Mouse (Mus musculus) gastrocnemius, postnatal 25 days (tissue): ENCODE results near the gene Nat8f5. TPM values are rescaled to one million over a fixed set of nuclear protein-coding genes. Genes with fewer than 3 reads are reported as not detected.
A peak's percentile ranks its signal among the peaks of the same experiment; 100 is the strongest.
"Not testable (repeated sequence)": the region's sequence is repeated elsewhere in the genome, so short reads cannot be mapped to it uniquely, and the experiment has no call there.

Source experiments
- DNase-seq: peaks from one replicate; pipeline ENCODE4 v3.0.0; 2022
- long read RNA-seq, 2 experiments: library from polyadenylated mRNA; stranded (forward); transcript quantifications; one replicate each; pipeline ENCODE4 v2.0.0; 2021
- total RNA-seq, 2 experiments: library from RNA; stranded (reverse); gene quantifications; 1 replicate in 1 of 2; 2 replicates in 1 of 2; pipeline ENCODE4 v1.2.3; 2021

Nat8f5 gene
- not detected for total RNA-seq
- long read RNA-seq, experiment 1, result 0 reads
- long read RNA-seq, experiment 2, result 0 reads

DNA sequence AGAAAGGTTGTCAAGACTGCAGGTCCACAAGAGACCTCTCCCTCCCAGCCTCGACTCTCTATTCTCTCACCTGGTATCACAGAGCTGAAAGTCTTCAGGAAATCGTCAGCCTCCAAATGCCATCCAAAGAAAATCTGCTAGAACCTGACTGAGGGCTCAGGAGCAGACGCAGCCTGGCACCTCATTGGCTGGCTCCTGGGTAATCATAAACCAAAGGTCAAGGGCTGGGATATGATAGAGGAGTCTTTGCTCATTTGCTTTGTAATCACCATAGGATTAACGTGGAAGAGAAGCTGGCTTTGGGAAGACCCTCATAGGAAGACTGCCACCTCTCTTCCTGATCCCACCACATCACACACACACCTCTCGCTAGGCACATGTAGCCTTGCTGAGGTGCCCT lies at the start of gene Nat8f5, which contains the start of gene Nat8f6:
Nat8f5 (minus strand) TSS at position 136 of the 400 bp plus-strand sequence.
Nat8f6 (minus strand) TSS at position 118 of the 400 bp plus-strand sequence.
- no peak for DNase-seq

DNA sequence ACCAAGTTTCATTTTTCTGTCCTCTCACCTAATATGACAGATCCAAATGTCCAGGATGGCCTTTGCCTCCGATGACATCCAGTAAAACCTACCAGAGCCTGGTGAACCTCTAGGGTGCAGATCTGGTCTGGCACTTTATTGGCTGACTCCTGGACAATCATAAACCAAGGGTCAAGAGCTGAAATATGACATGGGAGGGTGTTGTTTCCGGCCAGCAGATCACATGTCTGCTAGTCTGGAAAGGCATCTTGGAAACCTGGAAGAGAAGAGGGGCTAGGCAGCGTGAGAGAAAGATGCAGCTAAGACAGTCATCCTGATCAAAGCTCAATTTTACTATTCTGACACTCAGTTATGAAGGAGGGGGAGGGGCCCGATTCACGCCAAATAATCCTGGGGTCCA lies 48.2 kb upstream of the Nat8f5 start, which contains the start of gene Nat8f2:
Nat8f2 (minus strand) TSS at position 153 of the 400 bp plus-strand sequence.
- DNase-seq, result not testable (repeated sequence)

DNA sequence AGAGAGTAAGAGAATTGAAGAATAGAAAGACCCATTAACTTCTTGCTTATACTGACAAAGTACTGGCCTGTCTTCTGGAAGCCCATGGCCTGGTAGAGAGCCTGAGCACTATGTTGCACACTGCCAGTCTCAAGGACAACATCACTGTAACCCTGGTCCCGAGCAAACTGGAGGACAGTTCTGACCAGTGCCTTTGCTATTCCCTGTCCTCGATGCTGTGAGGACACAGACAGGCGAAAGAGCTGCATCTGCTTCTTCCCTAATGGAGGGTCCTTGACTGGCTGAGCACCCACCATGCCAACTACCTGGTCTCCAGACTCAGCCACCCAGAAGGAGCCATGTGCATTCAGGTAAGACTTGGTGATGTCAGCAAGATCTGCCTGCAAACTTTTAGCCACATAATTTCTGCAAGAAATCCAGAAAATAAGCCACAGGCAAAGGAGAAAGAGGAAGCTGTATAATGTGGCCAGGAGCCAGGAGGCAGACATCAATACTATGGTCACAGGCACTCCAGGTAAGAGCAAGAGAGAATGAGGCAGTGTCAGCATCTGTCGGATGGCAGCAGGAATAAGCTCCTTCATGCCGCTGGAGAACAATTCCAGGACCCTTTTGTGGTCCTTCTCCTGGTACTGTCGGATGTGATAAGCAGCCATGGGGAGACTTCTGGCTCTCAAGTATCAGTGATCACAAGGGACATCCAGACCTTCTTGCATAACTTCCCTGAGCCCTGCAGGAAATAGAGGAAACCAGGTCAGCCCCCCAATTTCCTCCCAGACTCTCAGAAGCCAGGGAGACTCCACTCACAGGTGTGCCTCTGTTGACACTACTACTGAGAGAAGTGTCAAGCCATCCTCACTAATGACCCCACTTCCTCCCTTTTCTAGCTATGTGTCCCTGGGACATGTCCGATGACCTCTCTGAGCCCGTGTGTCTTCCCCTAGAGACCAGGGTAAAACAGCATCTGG lies 47.2 kb upstream of the Nat8f5 start:
- DNase-seq, result no peak

DNA sequence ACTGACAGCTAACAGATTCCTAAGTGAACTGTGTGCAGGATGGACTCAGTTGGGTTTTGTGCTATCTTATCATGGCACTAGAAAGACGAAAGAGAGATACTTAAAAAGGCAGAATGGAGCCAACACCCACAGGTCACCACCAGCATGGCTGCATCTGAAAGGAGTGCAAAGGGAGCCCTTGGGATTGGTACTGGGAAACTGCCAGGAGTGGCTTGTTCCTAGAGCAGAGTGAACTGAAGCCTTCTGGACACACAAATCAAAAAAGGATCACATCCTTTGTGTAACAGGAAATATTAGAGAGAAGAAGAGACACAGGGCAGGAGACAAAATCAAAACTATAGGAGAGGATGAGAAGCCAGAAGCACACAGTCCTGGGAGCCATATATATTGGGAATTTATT lies 46.2 kb upstream of the Nat8f5 start:
- DNase-seq, result not testable (repeated sequence)

DNA sequence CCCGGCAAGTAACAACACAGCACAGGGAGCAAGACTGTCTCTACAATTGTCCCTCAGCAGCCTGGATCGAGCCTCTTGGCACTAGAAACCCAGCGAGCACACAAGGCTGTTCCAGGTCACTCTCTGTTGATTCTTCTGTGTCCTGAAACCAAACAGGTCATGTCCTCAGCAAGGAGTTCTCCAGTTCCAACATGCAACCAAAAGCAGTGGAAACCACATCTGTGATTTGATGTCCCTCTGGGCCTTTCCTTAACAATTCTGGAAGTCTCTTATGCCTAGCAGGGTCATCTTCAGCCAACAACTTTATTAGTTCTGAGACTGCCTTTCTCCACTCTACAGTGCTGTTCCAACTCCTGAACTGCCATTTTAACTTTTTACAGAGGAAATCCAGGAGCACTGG lies 45.4 kb upstream of the Nat8f5 start:
- DNase-seq, result peak; percentile 57

DNA sequence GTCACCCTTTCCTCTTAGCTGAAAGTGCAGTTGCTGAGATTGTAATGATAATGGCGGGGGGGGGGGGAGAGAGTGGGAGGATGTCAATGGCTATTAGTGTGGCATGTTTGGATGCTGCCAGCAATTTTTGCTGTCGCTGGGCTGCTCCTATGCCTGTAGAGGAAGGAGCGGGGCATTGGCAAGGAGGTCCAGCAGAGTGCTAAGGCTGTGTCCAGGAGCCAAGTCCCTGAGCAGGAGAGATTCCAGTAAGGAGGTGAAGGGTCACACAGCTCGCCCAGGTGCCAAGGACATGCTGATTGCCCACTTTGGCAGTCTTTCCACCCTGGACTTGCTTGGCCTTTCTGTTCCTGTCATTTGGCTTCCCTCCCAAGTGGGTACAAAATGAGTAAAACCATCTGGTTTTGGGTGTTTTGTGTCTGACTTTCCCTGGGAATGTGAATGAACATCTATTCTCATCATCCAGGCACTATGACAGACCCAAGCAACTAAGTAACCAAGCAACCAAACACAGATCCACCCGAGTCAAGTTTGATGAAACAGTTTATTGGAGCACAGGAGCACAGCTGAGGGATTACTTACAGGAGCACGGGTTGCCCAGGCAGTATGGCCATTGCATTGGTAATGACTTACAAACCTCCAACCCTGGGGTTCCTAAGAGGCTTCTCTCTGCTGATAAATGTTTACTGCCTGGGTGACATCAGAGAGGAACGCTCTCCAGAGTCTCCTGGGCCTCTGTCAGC lies 44.3 kb upstream of the Nat8f5 start:
- DNase-seq, result peak; percentile 18

DNA sequence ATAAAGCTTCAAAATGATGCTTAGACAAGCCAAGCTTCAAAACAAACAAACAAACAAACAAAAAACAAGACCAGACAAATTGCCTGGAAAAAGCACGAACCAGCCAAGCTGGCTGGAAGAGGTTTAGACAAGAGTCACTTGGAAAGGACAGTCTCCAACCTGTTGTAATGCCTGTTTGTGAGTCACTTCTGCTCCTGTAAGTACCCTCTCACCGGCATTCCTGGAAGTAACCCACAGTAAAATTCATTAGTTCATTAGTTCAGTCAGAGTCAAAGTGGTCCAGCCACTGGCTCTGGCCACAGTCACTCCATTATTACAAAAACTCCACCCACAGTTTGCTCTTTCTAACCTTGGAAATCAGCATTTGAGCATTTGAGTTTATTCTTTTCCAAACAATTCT lies 43.1 kb upstream of the Nat8f5 start:
- DNase-seq, result no peak

DNA sequence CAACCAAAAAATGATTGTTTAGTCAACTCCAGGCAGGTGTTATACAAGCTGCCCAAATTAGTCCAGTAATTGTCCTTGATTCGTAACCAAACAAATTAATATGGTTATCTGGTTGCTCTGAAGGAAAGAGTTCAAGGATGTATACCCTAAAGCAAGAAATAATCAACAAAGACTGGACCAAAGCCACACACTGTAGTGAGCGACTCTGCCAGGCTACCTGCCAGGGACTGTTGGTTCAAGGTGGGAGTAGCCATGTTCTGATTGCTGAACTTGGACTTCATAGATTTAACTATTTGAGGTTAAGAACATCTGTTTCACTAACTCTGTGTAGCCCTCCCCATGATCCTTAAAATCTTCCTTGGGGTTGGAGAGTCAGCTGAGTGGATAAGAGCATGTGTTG lies 42.4 kb upstream of the Nat8f5 start:
- no peak for DNase-seq

DNA sequence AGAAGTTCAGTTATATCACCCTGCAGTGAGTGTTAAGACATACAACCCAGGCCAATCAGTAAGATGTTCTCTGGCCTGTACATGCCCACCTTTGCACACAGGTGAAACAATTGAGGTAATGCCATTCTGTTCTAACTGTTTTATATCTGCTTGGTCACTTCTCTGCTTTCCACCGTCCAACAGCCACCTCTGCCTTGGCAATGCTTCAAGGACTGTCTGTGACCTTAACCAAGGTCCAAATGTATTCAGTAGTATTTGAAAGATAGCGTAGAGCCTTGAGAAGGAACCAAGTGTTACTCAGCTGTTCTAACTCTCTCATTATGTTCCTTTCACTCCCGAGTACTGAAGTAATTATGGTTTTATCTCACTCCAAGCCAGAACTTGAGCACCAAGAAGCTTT lies 41.8 kb upstream of the Nat8f5 start:
- no peak for DNase-seq

DNA sequence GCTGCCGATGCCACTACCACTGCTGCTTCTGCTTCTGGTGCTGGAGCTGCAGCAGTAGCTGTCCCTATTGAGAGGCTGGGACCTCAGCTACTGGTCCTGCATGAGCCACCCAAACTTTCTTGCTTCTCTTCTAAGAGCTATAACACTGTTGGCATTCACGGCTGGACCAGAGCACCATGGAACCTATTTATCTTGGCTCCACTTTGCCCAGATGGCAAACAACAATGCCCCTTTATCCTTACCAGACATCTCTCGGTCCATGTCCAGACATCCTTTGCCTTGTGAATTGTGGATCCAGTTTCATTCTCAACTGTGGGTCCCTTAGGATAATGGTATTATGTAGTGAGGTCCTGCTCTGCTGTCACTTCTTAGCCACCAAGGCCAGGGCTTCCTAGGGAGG lies 40.5 kb upstream of the Nat8f5 start:
- DNase-seq, result no peak

DNA sequence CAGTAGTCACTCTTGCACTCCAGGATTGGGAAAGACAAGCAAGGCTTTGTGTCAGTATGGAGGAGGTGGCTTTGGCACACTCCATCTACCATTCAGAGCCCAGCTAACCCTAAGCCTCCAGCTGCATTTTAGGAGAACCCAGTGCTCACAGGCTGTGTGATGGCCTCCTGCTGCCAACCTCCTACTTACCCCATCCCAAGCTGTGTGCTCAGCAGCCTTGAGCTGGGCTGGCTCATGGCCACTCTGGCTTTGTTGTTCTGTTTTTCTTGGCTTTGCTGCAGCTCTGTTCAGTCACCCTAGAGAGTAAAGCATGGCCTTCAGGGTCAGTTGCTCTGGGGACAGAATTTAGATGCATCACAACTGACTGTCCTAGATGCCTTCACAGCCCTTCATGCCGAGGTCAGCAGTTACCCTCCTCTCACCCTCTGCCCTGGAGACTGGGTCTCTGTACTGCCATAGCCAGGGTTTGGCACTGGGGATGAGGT lies 35.5 kb upstream of the Nat8f5 start:
- DNase-seq, result peak; percentile 72

DNA sequence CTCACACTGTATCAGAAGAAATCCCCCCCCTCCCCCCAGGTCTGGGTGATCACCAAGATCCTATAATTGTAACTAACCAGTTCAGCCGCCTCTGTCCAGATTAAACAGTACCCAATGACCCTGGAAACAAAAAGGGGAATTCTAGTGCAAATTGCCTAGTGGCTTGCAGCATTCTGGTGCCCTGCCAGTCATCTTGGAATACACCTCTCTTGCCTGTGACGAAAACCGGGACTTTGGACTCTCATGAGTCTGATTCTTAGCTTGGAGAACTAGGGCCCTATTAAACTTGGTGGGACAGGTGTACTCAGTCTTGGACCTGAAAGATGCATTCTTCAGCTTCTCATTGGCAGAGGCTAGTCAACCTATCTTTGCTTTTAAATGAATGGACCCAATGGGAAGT lies 32.7 kb upstream of the Nat8f5 start:
- DNase-seq, result no peak

DNA sequence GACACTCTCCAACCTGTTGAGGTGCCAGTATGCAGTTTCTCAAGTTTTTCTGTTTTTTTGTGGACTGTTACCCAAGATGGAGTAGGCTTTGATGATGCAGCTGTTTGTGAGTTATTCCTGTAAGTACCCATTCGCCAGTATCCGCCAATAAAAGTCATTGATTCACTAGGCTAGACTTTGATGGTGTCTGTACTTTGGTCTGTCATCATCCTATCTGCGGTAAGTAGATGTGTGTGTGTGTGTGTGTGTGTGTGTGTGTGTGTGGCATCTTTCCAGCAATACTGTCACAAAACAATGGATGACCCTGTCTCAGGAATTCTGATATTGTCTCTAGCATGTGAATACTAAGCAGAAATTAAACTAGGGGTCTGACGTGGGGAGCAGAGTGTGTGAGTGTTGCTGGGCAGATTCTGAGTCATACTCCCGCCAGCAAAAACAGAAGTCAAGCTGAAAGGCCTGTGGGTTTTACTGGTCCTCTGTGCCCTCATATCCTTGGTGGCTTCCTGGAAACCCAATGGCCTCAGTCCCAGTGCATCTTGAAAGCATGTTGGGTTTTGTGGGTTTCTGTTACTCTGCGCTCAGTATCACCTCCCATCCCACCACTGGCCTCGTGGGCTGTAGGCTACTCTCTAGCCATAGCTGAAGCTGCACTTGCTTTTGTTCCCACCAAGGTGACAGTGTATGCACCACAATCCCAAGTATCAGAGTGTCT lies 30.4 kb upstream of the Nat8f5 start:
- DNase-seq, result no peak

DNA sequence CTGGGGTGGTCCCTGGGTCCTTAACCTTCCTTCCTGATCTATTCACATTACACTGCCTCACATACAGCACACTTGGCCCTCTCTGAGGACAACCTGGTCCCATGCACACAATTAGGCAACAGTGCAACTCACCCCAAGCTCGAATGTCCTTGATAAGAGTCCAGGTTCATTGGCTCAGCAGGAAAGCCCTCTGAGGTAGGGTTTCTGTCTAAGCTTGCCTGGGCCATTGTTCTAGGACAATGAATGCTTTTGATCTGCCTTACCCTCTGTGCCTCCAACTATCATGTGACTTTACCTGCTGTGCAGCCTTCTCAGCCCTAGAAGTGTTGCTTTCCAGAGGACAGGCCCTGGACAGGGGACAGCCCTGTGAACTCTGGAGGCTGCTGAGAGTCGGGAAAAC lies 28.5 kb upstream of the Nat8f5 start:
- DNase-seq, result no peak

DNA sequence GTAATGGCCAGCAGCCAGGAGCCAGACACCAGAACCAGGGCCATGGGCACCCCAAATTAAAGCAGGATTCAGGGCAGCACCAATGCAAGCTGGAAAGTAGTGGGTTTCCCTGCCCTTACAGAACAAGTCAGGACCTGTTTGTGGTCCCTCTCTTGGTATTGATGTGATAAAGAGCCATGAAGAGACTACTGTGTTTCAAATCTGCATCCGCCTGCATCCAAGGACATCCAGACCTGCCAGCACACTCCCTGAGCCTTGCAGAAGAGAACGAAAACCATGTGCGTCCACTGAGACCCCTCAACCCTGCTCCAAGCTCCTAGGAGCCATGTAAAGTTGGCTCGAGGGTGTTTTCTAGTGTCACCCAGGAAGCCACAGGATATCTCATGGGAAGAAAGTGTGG lies 27.4 kb upstream of the Nat8f5 start:
- no peak for DNase-seq

DNA sequence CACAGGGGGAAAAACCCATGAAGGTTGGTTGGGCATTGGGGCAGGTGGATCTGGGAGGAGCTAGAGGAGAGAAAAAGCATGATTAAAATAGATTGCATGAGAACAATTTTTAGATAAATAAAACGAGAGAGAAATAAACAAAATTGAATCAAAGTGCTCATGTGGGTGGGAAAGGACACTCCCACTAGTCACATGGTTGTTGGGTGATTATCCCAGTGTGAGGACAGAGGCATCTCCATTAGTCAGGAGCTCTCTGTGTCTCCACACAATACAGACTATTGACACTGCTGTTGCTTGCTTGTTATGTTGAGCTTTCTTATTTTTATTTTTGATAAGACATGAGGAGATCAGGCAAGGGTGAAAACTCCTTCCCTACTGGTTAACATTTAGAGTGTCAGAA lies 26.1 kb upstream of the Nat8f5 start:
- DNase-seq, result no peak

DNA sequence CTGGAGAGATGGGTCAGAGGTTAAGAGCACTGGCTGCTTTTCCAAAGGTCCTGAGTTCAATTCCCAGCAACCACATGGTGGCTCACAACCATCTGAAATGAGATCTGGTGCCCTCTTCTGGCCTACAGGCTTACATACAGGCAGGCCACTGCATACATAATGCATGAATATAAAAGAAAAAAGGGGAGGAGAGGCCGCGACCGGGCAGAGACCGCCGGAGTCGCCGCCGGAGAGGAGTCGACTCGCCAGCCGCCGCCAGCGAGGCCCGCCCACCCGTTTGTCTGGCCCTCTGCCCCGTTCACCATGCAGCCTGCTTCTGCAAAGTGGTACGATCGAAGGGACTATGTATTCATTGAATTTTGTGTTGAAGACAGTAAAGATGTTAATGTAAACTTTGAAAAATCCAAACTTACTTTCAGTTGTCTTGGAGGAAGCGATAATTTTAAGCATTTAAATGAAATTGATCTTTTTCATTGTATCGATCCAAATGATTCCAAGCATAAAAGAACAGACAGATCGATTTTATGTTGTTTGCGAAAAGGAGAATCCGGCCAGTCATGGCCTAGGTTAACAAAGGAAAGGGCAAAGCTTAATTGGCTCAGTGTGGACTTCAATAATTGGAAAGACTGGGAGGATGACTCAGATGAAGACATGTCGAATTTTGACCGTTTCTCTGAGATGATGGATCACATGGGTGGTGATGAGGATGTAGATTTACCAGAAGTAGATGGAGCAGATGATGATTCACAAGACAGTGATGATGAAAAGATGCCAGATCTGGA lies 23.1 kb upstream of the Nat8f5 start:
- not testable (repeated sequence) for DNase-seq

DNA sequence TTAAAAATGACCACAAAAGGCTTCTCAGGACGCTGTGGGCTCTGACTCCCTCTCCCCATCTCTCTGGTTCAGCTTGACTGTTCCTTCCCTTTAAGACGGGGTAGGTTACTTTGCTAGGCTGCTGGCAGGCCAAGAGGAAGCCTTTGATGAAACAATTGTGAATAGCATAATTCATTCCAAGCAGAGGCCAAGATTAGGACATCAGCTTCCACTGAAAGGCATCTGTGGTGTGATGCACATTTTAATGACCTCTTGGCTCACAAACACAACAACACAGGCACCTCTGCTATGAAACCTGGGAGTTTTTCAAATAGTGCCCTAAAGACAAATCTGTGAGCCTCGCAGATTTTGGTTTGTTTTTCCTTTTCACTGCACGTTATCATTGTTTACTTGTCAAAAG lies 19.2 kb upstream of the Nat8f5 start:
- DNase-seq, result no peak

DNA sequence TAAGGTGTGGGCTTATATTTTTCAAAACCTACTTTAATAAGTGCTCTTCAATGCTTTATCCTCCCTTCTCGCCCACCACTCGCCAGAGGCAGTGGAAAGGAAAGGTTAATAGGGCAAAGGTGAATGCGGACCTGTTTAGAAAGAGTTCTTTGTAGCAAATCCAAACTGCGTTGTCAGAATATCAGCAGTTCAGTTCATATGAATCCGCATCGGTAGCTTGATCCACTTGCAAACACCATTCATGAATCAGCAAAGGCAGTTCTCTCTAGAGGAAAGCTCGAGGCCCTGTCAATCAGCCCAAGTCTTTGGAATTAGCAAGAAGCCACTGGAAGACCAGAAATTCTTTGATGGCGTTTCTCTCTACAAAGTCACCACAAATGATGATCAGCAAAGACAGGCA lies 17.9 kb upstream of the Nat8f5 start:
- DNase-seq, result no peak

DNA sequence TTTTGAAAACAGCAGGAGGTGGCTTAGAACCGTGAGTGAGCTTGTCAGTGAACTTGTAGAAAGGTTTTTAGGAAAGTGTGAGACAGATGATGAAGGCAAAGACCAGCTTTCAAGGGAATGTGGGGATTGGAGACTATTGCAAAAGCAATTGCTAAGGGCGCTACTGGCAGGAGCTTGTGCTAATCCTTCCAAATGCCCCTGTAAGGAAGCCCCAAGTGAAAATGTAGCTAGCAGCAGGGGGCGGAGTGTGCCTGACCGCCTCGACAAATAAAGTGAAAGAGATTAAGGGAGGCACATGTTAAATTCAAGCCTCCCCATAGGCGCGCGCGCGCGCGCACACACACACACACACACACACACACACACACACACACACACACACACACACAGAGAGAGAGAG lies 16.5 kb upstream of the Nat8f5 start:
- peak; percentile 26 for DNase-seq

DNA sequence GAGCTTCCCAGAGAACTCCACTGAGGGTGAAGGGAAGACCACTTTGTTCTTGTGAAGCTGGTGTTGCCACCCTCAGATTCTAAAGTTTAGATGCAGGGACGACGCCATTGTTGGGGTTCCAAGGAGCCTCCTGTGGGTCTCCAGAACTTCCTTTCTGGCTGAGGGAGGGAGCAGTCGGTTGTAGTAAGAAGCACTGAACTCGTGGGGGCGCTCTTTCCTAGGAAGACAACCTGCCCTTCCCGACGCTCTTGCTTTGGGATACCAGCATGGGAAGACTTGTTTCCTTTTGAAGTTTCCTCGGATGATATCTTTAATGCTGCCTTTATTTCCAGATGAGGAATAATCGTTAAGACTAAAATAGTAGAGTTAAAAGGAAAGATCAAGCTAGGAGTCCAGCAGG lies 16.1 kb upstream of the Nat8f5 start:
- peak; percentile 27 for DNase-seq
